Mouse (Mus musculus): ENCODE data around the gene Atp2b2. TPM values are rescaled to one million over a fixed set of nuclear protein-coding genes. Genes with fewer than 3 reads are reported as not detected.

Gene Atp2b2
- polyA plus RNA-seq, 1 experiment: 1.6 TPM

GRCm38 (mm10) chr6:113861375-113861770 is 181.0 kb downstream of the Atp2b2 start:
- Histone ChIP-seq H3K4me3 (replicated peaks; ENCODE audit: extremely low read depth, low read depth, low read length) (no peak overlapping the region), H3K4me1 (ENCODE audit: control insufficient read depth, insufficient read depth, low read length) (no peaks in the 10 kb centered on the region)
- WGBS: 55% methylated on average over 4 of the region's 4 CpGs
- no peak for DNase-seq
- TF ChIP-seq POLR2A (IDR thresholded peaks at IDR 0.05; ENCODE audit: borderline replicate concordance, extremely low read depth, low read depth, low read length): no peak
- no peak for TF ChIP-seq CTCF (IDR thresholded peaks at IDR 0.05; ENCODE audit: insufficient read depth, low read length)

DNA sequence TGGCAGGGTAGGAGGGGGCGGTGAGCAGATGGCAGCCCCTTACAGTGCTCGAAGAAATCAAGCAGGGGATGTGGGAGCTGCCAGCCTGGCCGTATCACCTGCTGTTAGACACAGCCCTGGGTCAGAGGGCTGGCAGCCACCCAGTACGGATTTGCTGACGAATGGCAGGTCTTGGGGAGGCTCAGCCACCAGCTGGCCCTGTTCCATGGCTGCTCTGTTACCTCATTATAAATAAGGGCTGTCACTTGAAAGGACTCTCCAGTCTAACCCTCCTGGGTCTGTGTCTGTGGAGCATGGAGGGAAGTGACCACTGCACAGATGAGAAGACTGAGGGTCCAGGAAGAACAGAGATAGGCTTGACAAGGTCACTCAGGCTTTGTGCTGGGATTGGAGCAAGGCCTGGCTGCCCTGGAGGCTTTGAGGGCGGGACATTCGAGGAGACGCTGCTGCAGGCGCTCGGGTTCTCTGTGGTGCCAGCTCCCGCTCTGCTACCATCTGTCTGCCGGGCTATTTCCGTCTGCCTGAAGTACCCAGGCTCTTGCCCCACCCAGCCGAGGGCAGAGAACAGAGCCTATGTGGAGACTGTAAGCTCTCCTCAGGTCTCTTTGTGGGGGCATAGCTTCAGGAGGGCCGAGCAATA is 181.6 kb downstream of the Atp2b2 start:
- DNase-seq: no peak
- 48% methylated on average over 15 of the region's 15 CpGs for whole genome bisulfite sequencing
- no peak for TF ChIP-seq CTCF (IDR thresholded peaks at IDR 0.05; ENCODE audit: insufficient read depth, low read length)
- no peak for TF ChIP-seq POLR2A (IDR thresholded peaks at IDR 0.05; ENCODE audit: borderline replicate concordance, extremely low read depth, low read depth, low read length)
- Histone ChIP-seq H3K4me3 (replicated peaks; ENCODE audit: extremely low read depth, low read depth, low read length) (no peak overlapping the region), H3K4me1 (ENCODE audit: control insufficient read depth, insufficient read depth, low read length) (no peaks in the 10 kb centered on the region)

DNA sequence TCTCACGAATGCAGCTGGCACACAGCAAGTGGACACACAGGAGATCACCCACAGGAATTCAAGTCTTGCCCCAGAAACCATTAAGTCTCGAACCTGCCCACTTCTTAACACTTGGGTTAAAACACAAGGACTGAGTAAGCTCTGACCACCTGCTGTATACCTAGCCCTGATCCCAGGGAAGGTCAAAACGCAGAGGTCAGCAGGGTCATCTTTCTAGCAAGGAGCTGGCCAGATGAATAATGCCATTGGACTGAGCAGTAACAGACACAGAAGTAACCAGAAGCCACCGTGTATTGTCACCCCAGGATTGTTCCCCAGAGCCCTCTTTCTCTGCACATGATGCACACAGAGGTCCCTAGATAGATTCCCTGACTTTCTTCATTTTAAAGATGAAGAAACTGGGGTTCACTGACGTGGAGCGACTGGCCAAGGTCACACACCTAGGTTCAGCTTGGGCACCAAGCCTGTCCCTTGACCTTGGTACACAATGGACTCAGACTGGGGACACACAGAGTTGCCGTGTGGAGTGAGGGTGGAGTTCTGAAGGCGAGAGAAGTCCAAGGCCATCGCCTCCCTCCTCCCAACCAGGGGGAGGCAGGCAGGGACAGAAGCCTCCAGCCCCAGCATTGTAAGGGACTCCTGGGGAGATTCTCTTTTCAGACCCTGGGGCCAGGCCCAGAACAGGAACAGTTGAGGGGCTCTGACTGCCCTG is 182.2 kb downstream of the Atp2b2 start:
- 67% methylated on average over 9 of the region's 9 CpGs for WGBS
- Histone ChIP-seq H3K4me3 (replicated peaks; ENCODE audit: extremely low read depth, low read depth, low read length) (no peak overlapping the region), H3K4me1 (ENCODE audit: control insufficient read depth, insufficient read depth, low read length) (no peaks in the 10 kb centered on the region)
- no peak for TF ChIP-seq POLR2A (IDR thresholded peaks at IDR 0.05; ENCODE audit: borderline replicate concordance, extremely low read depth, low read depth, low read length)
- no peak for DNase-seq

- H3K4me3 ChIP-seq (replicated peaks; ENCODE audit: extremely low read depth, low read depth, low read length): no peak overlapping the region
- DNase-seq: no peak
- no peaks in the 10 kb centered on the region for H3K4me1 ChIP-seq (ENCODE audit: control insufficient read depth, insufficient read depth, low read length)
- 77% methylated on average over 9 of the region's 9 CpGs for WGBS
- TF ChIP-seq POLR2A (IDR thresholded peaks at IDR 0.05; ENCODE audit: borderline replicate concordance, extremely low read depth, low read depth, low read length) (no peak), CTCF (IDR thresholded peaks at IDR 0.05; ENCODE audit: insufficient read depth, low read length) (no peak)
These were observed 184.1 kb downstream of the Atp2b2 start for GRCm38 (mm10) chr6:113858317-113858716.

DNA sequence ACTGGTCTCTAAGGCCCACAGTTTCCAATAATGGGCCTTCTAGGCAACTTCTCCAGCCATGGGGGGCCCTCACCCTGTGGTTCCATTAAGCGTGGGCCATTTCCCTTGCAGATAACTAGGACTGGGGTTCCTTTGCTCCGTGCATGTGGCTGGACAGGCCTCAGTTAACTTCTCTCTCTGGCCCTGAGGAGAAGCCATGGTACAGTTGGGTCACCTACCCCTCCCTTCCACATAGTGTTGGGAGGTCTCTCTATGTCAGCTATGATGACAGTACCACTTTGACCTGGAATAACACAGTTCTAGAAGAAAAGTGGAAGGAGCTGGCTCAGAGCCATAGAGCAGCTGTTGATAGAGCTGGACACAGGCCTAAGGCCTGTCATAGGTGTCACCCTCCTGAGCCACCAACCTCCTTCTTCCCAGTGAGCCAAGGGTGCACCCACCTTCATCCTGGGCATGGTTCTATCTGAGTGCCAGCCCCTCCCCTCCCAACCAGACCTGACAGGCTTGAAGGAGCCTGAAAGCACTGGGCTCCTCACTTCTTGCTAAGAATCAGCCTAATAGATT is 185.0 kb downstream of the Atp2b2 start:
- DNase-seq: no peak
- H3K4me1 ChIP-seq (ENCODE audit: control insufficient read depth, insufficient read depth, low read length): no peaks in the 10 kb centered on the region
- WGBS: 66% methylated on average over 2 of the region's 2 CpGs
- H3K4me3 ChIP-seq (replicated peaks; ENCODE audit: extremely low read depth, low read depth, low read length): no peak overlapping the region
- TF ChIP-seq CTCF (IDR thresholded peaks at IDR 0.05; ENCODE audit: insufficient read depth, low read length): no peak
- TF ChIP-seq POLR2A (IDR thresholded peaks at IDR 0.05; ENCODE audit: borderline replicate concordance, extremely low read depth, low read depth, low read length): no peak

- 79% methylated on average over 15 of the region's 15 CpGs for WGBS
- TF ChIP-seq POLR2A (IDR thresholded peaks at IDR 0.05; ENCODE audit: borderline replicate concordance, extremely low read depth, low read depth, low read length): no peak
- TF ChIP-seq CTCF (IDR thresholded peaks at IDR 0.05; ENCODE audit: insufficient read depth, low read length): no peak
- Histone ChIP-seq H3K4me1 (ENCODE audit: control insufficient read depth, insufficient read depth, low read length) (no peaks in the 10 kb centered on the region), H3K4me3 (replicated peaks; ENCODE audit: extremely low read depth, low read depth, low read length) (no peak overlapping the region)
- no peak for DNase-seq
These were observed 185.6 kb downstream of the Atp2b2 start for GRCm38 (mm10) chr6:113856790-113857189.

DNA sequence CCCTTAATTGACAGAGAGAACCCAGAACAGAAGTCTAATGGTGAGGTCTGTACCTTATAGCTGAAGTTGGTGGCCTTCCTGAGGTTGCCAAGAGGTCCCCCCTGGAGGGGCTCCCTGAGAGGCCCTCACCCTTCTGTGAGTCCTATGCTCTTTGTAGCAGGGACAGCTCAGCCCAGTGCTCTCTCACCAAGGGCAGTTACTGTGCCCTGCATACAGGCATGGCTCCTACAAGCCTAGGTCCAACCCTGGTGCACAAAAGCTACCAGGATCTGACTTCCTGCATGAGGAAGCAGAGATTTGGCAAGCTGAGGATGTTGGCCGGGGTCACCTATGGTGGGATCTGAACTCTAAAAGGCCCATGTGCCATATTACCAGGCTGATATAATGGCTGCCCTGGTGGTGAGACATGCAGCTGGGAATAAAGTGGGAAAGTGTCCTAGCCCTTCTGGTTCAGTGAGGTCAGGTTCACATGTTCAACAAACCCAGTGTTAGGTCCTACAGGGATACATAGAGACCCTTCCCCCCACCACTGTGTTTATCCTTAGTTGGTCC is 186.2 kb downstream of the Atp2b2 start:
- TF ChIP-seq POLR2A (IDR thresholded peaks at IDR 0.05; ENCODE audit: borderline replicate concordance, extremely low read depth, low read depth, low read length): no peak
- no peak for TF ChIP-seq CTCF (IDR thresholded peaks at IDR 0.05; ENCODE audit: insufficient read depth, low read length)
- Histone ChIP-seq H3K4me3 (replicated peaks; ENCODE audit: extremely low read depth, low read depth, low read length) (no peak overlapping the region), H3K4me1 (ENCODE audit: control insufficient read depth, insufficient read depth, low read length) (no peaks in the 10 kb centered on the region)
- DNase-seq: no peak
- 87% methylated on average over 1 of the region's 1 CpGs for WGBS

GRCm38 (mm10) chr6:113855581-113855980 is 186.8 kb downstream of the Atp2b2 start:
- TF ChIP-seq CTCF (IDR thresholded peaks at IDR 0.05; ENCODE audit: insufficient read depth, low read length): no peak
- TF ChIP-seq POLR2A (IDR thresholded peaks at IDR 0.05; ENCODE audit: borderline replicate concordance, extremely low read depth, low read depth, low read length): no peak
- no peak for DNase-seq
- no peaks in the 10 kb centered on the region for H3K4me1 ChIP-seq (ENCODE audit: control insufficient read depth, insufficient read depth, low read length)
- no peak overlapping the region for H3K4me3 ChIP-seq (replicated peaks; ENCODE audit: extremely low read depth, low read depth, low read length)

- 9% methylated on average over 3 of the region's 3 CpGs for WGBS
- Histone ChIP-seq H3K4me3 (replicated peaks; ENCODE audit: extremely low read depth, low read depth, low read length) (no peak overlapping the region), H3K4me1 (ENCODE audit: control insufficient read depth, insufficient read depth, low read length) (no peaks in the 10 kb centered on the region)
- DNase-seq: peak; percentile 17
- TF ChIP-seq POLR2A (IDR thresholded peaks at IDR 0.05; ENCODE audit: borderline replicate concordance, extremely low read depth, low read depth, low read length) (no peak), CTCF (IDR thresholded peaks at IDR 0.05; ENCODE audit: insufficient read depth, low read length) (no peak)
These were observed 190.1 kb downstream of the Atp2b2 start for GRCm38 (mm10) chr6:113852318-113852717.

All from lung, adult 2 months (tissue).